Mouse (Mus musculus) lung, embryonic 15.5 days (tissue): Measurements from ENCODE around the gene Tmem156. TPM values are rescaled to one million over a fixed set of nuclear protein-coding genes. Genes with fewer than 3 reads are reported as not detected.

Source experiments
- ATAC-seq: fragments of 200-750 bp; cut with Nextera tagmentation; 2 replicates; pipeline ENCODE4 v1.8.0; 2017; ENCODE audit warnings: moderate number of reproducible peaks, borderline replicate concordance; ENCODE audit not compliant: low FRiP score, low TSS enrichment; ENCODE audit errors: extremely low read depth
- H3K27ac ChIP-seq: fragments of 300-500 bp; sonication (generic); 2 replicates; pipeline ENCODE4 v1.5.1; 2015; ENCODE audit warnings: moderate library complexity, mild to moderate bottlenecking, inconsistent platforms
- H3K27me3 ChIP-seq: fragments of 300-500 bp; sonication (generic); 2 replicates; pipeline ENCODE4 v1.6.1; 2015; ENCODE audit warnings: inconsistent platforms
- H3K36me3 ChIP-seq: fragments of 300-500 bp; sonication (generic); 2 replicates; pipeline ENCODE4 v1.6.1; 2015; ENCODE audit warnings: inconsistent platforms
- H3K4me1 ChIP-seq: fragments of 300-500 bp; sonication (generic); 2 replicates; pipeline ENCODE4 v1.6.1; 2015; ENCODE audit warnings: inconsistent platforms
- H3K4me2 ChIP-seq: fragments of 300-500 bp; sonication (generic); 2 replicates; pipeline ENCODE4 v1.6.1; 2015; ENCODE audit warnings: inconsistent platforms, mild to moderate bottlenecking, moderate library complexity
- H3K4me3 ChIP-seq: fragments of 300-500 bp; sonication (generic); 2 replicates; pipeline ENCODE4 v1.5.1; 2015; ENCODE audit warnings: mild to moderate bottlenecking, inconsistent platforms
- H3K9ac ChIP-seq: fragments of 300-500 bp; sonication (generic); 2 replicates; pipeline ENCODE4 v1.6.1; 2015; ENCODE audit warnings: inconsistent platforms
- H3K9me3 ChIP-seq: fragments of 300-500 bp; sonication (generic); 2 replicates; pipeline ENCODE4 v1.6.1; 2016; ENCODE audit warnings: inconsistent platforms
- WGBS: fragments of 180-500 bp; shearing (Covaris S2); methylation state at CpG from one replicate; pipeline ENCODE4 v1.1.7; 2015; 5-methylcytosine and 5-hydroxymethylcytosine counted together
- polyA plus RNA-seq: library from polyadenylated mRNA; unstranded; fragments of >200 nt; fragmentation: Nextera tagmentation; extraction: Ambion mirVana; gene quantifications from 2 replicates; pipeline ENCODE4 v1.2.1, GENCODE M21; 2015

Gene Tmem156
- polyA plus RNA-seq, 1 experiment from 2014 or later, result 0.50 TPM

DNA sequence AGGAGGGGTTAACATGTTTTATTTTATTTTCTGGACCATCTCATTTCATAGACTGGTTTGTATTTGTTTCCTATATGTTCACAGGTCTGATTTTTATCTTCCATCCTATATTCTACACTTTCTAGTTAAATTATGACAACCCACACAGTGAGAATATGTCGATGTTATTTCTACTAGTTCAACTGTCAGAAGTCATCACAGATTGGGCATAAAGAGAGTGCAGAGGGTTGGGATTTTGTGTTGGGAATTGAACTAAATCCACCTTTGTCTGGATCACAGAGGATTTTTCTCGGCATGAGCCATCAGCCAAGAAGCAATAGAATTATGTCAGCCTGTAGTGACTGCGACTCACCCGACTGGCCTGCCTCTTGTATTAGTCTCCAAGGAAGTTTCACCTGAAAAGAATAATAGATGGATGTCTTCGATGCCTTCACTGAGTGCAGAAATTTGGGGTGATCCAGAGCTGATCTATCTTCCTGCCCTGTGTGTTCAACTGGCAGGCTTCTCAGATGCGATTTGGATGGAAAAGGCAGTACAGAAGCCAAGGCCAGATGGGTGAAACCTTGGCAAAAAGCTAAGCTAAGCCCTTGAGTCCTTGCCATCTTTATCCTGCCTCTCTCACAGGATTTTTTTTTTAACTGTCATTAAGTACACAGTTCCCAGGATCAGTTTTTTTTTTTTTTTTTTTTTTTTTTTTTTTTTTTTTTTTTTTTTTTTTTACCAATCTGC lies 46.1 kb downstream of the Tmem156 start:
- Histone ChIP-seq H3K9ac (no peak overlapping the region), H3K4me2 (no peak overlapping the region), H3K4me3 (no peak overlapping the region), H3K36me3 (peaks cover 5% of the 10 kb centered on the region; the same call in 1 of the 2 replicates), H3K9me3 (no peaks in the 10 kb centered on the region), H3K4me1 (no peaks in the 10 kb centered on the region), H3K27me3 (no peaks in the 10 kb centered on the region), H3K27ac (no peak overlapping the region)
- ATAC-seq, result no peak
- 84% methylated on average over 6 of the region's 6 CpGs for WGBS

DNA sequence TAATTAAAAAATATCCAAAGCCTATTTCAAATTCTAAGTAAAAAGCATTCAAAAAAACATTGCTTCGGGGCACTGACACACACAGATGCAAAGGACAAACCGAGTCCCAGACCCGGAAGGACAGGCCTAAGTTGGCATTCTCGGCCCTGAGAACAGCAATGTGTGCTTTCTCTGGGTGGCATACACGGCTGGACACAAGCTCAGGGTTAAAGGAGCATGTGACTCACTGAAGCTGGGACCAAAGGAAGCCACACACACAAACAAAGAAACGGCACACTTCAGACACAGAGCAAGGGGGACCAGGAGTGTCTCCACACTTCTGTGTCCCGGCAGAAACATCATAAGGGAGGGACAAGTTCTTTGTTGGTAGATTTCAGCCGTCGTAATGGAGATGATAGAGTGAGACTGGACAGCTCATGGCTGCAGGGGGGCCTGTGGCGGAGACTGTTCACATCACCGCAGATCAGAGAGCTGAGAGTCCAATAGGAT lies 48.5 kb downstream of the Tmem156 start:
- no peak for ATAC-seq
- H3K27me3 ChIP-seq, result no peaks in the 10 kb centered on the region
- H3K36me3 ChIP-seq, result peaks cover 8% of the 10 kb centered on the region
- no peaks in the 10 kb centered on the region for H3K9me3 ChIP-seq
- H3K4me1 ChIP-seq, result 0 out of 2 replicates have a peak, but pooled peaks cover 6% of the 10 kb centered on the region
- H3K27ac ChIP-seq, result no peak overlapping the region
- H3K4me3 ChIP-seq, result no peak overlapping the region
- 61% methylated on average over 11 of the region's 11 CpGs for WGBS
- H3K4me2 ChIP-seq, result no peak overlapping the region
- no peak overlapping the region for H3K9ac ChIP-seq

DNA sequence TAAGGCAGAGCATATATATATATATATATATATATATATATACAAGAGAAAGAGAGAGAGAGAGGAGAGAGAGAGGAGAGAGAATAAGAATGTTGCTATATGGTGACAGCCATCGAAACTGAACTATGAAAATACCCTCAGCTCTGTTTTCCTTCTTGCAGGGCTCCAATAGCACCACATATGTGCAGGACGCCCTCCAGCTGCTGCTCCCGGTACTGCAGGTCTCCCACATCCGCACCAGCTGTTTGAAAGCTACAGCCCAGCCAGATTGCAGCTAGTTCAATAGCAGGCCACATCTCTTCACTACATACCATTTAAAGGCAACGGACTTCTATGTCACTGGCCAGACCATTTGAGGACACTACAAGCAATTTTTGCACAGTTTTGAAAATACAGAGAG lies 51.5 kb downstream of the Tmem156 start:
- Histone ChIP-seq H3K4me2 (no peak overlapping the region), H3K4me3 (no peak overlapping the region), H3K36me3 (peaks cover 23% of the 10 kb centered on the region), H3K9ac (no peak overlapping the region), H3K27me3 (no peaks in the 10 kb centered on the region), H3K9me3 (no peaks in the 10 kb centered on the region), H3K27ac (no peak overlapping the region), H3K4me1 (0 out of 2 replicates have a peak, but pooled peaks cover 6% of the 10 kb centered on the region)
- WGBS, result 67% methylated on average over 5 of the region's 5 CpGs
- no peak for ATAC-seq

DNA sequence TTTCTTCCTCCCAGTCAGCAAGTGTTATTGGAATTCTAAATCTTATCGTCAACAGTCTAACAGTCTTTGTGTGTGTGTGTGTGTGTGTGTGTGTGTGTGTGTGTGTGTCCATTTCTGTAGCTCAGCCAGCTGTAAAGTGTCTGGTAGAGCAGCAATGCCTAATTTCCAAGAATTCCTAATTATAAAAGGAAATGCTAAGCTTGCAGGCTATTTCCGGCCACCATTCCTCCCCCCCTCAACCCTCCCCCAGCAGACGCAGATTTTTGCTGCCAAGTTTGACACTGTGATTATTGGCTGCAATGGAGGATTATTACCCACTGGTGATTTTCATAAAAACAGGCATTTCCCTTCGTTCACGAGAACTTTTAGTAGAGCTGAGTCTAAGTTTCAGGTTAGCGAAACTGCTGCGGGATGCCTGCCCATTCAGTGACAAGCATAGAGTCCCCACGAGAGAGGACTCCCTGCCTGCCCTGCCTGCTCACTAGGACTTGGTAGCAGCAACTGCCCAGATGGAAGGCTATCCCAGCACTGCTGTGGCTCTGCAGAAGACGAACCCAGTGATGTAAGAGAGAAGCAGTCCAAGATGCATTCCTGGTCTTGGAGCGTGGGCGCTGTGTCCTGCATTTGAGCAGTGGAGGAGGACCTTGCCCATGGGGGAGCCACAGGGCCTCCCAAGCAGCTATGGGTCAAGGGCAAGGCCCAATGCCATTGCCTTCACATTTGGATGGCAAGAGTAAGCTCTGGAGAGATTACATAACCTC lies 52.9 kb downstream of the Tmem156 start:
- H3K27ac ChIP-seq, result peak overlapping the region; percentile 65
- H3K36me3 ChIP-seq, result peaks cover 35% of the 10 kb centered on the region
- 59% methylated on average over 11 of the region's 11 CpGs for WGBS
- no peak overlapping the region for H3K4me3 ChIP-seq
- 0 out of 2 replicates have a peak, but pooled peaks cover 6% of the 10 kb centered on the region for H3K4me1 ChIP-seq
- H3K9ac ChIP-seq, result no peak overlapping the region
- H3K9me3 ChIP-seq, result no peaks in the 10 kb centered on the region
- peak; percentile 44; the same call in 1 of the 2 replicates for ATAC-seq
- H3K4me2 ChIP-seq, result no peak overlapping the region
- no peaks in the 10 kb centered on the region for H3K27me3 ChIP-seq

DNA sequence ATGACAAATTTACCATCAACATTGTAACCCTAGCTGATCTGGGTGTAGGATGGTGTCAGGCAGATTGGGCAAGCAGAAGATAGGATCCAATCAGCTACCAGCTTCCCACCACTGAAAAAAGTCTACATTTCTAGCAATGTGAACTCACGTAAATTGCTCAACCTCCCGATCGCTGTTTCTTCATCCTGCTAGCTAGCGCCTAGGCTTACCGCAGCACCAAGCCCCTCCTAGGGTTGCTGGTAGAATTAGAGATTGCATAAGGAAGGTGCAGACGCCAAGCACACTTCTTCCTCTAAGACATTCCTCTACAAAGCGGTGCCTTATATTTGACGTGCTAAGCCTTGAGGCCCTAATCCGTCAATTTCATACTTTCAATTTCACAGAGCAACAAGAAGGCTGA lies 53.6 kb downstream of the Tmem156 start:
- Histone ChIP-seq H3K27ac (peak overlapping the region; percentile 12; the same call in 1 of the 2 replicates), H3K9me3 (no peaks in the 10 kb centered on the region), H3K9ac (no peak overlapping the region), H3K27me3 (no peaks in the 10 kb centered on the region), H3K36me3 (peaks cover 41% of the 10 kb centered on the region), H3K4me1 (0 out of 2 replicates have a peak, but pooled peaks cover 6% of the 10 kb centered on the region), H3K4me3 (no peak overlapping the region), H3K4me2 (no peak overlapping the region)
- 56% methylated on average over 9 of the region's 9 CpGs for WGBS
- peak; percentile 47; the same call in 1 of the 2 replicates for ATAC-seq

DNA sequence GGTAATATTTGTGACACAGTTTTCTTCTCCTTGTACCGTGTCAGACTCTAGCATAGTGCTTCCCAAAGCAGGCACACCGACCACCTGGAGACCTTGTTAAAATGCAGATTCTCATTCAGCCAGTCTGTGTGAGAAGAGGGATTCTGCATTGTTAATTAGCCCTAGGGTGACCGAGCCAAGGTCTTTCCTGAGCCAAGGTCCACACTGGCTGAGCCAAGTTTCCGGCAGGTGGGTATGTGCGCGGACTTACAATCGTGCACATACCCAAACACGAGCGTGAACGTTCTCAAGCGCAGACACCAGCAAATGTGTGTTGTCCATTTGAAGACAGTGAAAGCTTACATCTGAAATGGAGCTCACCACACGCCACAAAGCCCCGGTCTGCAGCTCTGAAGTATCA lies 55.3 kb downstream of the Tmem156 start:
- Histone ChIP-seq H3K4me3 (no peak overlapping the region), H3K27me3 (no peaks in the 10 kb centered on the region), H3K4me1 (0 out of 2 replicates have a peak, but pooled peaks cover 6% of the 10 kb centered on the region), H3K9ac (no peak overlapping the region), H3K27ac (no peak overlapping the region), H3K4me2 (no peak overlapping the region), H3K36me3 (peaks cover 49% of the 10 kb centered on the region), H3K9me3 (no peaks in the 10 kb centered on the region)
- WGBS, result 84% methylated on average over 13 of the region's 13 CpGs
- no peak for ATAC-seq

DNA sequence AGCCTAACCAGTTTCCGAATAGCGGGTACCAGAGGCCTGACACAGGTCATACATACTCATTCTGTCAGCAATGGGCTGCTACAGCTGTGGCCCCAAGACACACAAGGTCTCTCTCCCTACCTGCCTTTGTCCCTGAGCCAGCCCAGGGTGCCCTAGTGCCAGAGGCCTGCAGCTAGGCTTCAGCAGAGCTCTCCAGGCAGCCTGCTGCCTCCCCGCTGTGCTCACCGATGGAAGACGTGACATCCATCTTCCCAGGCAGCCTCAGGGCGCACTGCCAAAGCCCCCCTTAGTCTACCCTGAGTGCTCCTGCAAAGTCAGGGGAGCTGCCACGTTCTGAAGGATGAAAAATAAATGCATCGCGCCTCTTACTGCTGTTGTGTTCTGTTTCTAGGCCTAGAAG lies 63.9 kb downstream of the Tmem156 start:
- no peak overlapping the region for H3K4me3 ChIP-seq
- H3K9me3 ChIP-seq, result no peaks in the 10 kb centered on the region
- peaks cover 34% of the 10 kb centered on the region for H3K36me3 ChIP-seq
- H3K9ac ChIP-seq, result no peak overlapping the region
- no peaks in the 10 kb centered on the region for H3K4me1 ChIP-seq
- no peak for ATAC-seq
- no peak overlapping the region for H3K27ac ChIP-seq
- 54% methylated on average over 9 of the region's 9 CpGs for WGBS
- H3K4me2 ChIP-seq, result no peak overlapping the region
- no peaks in the 10 kb centered on the region for H3K27me3 ChIP-seq

DNA sequence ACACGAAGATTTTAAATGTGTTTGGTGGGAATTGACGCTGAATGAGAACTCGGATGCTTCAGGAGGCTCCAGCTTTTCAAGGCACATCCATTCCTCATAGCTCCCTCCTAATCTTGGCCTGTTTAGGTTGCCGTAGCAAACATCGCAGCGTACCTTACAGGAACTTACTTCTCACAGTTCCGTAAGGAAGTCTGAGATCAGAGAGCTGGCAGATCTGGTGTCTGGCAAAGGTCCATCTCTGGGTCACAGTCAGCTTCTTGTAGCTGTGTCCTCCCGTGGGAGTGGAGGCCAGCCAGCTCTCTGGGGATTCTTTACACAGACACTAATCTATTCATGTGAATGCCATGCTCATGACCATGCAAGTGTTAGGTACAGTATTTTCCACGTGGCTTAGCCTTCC lies 65.2 kb downstream of the Tmem156 start:
- peaks cover 35% of the 10 kb centered on the region for H3K36me3 ChIP-seq
- no peak for ATAC-seq
- H3K9me3 ChIP-seq, result no peaks in the 10 kb centered on the region
- no peak overlapping the region for H3K9ac ChIP-seq
- 65% methylated on average over 9 of the region's 9 CpGs for WGBS
- H3K27me3 ChIP-seq, result no peaks in the 10 kb centered on the region
- no peak overlapping the region for H3K27ac ChIP-seq
- no peaks in the 10 kb centered on the region for H3K4me1 ChIP-seq
- H3K4me2 ChIP-seq, result no peak overlapping the region
- H3K4me3 ChIP-seq, result no peak overlapping the region

DNA sequence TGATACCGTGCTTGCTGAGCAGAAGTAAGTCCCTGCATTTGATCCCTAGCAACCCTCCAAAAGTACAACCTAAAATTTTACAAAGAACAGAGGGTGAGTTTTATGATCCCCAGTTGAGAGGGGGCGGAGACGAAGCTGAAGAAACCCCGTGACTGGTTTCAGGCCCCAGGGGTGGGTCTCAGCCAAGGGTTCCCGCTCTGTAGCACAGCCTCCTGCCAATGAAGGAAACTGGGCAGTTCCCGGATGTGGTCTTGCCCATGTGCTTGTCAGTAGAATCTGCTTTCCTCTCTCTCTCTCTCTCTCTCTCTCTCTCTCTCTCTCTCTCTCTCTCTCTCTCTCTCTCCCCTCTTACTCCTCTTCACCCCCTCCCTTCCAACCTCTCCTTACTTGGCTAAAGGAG lies 66.0 kb downstream of the Tmem156 start:
- H3K27ac ChIP-seq, result no peak overlapping the region
- H3K4me2 ChIP-seq, result no peak overlapping the region
- whole genome bisulfite sequencing, result 56% methylated on average over 6 of the region's 6 CpGs
- H3K36me3 ChIP-seq, result peaks cover 35% of the 10 kb centered on the region
- no peaks in the 10 kb centered on the region for H3K27me3 ChIP-seq
- H3K4me3 ChIP-seq, result no peak overlapping the region
- no peaks in the 10 kb centered on the region for H3K9me3 ChIP-seq
- ATAC-seq, result no peak
- no peaks in the 10 kb centered on the region for H3K4me1 ChIP-seq
- H3K9ac ChIP-seq, result no peak overlapping the region

DNA sequence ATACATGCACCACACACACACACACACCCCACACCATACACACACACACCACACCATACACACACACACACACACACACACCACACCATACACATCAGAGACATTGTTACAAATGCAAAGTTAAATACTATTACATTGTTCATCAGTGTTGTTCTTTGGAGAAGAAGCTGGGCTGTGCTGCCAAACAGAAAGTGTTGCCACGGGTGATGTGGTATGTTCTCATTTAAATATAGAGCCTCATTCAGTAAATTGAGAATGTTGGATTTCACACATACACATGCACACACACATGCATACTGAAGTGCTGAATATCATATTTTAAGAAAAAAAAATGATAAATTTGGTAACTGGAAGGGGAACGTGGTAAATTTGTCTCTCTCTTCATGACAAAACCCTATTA lies 67.3 kb downstream of the Tmem156 start:
- ATAC-seq, result no peak
- no peak overlapping the region for H3K27ac ChIP-seq
- H3K9ac ChIP-seq, result no peak overlapping the region
- no peaks in the 10 kb centered on the region for H3K9me3 ChIP-seq
- no peak overlapping the region for H3K4me2 ChIP-seq
- H3K4me3 ChIP-seq, result no peak overlapping the region
- H3K4me1 ChIP-seq, result no peaks in the 10 kb centered on the region
- 82% methylated on average over 2 of the region's 2 CpGs for WGBS
- H3K36me3 ChIP-seq, result peaks cover 29% of the 10 kb centered on the region
- H3K27me3 ChIP-seq, result no peaks in the 10 kb centered on the region

DNA sequence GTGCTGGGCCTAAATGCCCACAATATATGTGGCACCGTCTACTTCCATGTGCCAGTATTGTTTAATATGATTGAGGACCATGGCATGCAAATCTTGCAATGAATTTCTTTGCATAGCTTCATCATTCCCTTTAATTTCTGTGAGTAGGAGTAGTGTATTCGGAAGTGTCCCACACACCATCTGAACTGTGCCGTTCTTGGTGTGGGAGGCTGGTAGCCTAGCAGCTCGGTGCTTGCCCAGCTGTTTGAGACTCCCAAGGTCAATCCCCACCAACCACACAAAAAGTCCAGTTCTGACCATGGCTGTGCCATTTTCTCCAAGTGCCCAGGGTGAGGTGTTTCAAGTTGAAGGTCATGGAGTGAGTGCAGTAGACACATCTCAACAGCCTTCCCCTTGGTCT lies 69.9 kb downstream of the Tmem156 start:
- Histone ChIP-seq H3K4me2 (no peak overlapping the region), H3K27me3 (no peaks in the 10 kb centered on the region), H3K9me3 (no peaks in the 10 kb centered on the region), H3K4me1 (no peaks in the 10 kb centered on the region), H3K36me3 (peaks cover 32% of the 10 kb centered on the region), H3K9ac (no peak overlapping the region), H3K27ac (no peak overlapping the region), H3K4me3 (no peak overlapping the region)
- 89% methylated on average over 4 of the region's 4 CpGs for WGBS
- ATAC-seq, result no peak

DNA sequence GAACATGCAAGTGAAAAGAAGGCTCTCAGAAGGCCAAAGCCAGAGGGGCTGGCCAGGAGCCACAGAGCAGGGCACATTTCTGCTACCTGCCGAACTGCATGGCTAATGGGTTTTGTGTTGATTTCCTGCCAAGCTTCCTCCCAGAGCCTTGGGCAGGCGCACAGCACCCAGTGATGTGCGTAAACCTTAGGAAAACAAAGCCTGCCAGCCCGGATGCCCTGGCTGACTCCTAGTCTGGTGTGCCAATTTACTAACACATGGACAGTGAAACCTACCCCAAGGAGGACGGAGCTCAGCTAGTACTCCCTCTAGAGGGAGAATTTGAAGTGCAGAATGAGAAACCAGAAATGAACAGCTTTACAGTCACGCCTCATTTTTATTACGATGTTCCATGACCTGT lies 72.1 kb downstream of the Tmem156 start:
- no peak; the same call in 1 of the 2 replicates for ATAC-seq

More for the DNA sequence above, 72.1 kb downstream of the Tmem156 start:
- Histone ChIP-seq H3K27ac (no peak overlapping the region), H3K27me3 (no peaks in the 10 kb centered on the region), H3K36me3 (peaks cover 47% of the 10 kb centered on the region), H3K4me3 (no peak overlapping the region), H3K4me1 (no peaks in the 10 kb centered on the region), H3K9me3 (no peaks in the 10 kb centered on the region), H3K9ac (no peak overlapping the region), H3K4me2 (no peak overlapping the region)
- WGBS, result 56% methylated on average over 7 of the region's 7 CpGs
